ENCODE assay signal across 8 mouse cellular contexts in the genomic region with DNA sequence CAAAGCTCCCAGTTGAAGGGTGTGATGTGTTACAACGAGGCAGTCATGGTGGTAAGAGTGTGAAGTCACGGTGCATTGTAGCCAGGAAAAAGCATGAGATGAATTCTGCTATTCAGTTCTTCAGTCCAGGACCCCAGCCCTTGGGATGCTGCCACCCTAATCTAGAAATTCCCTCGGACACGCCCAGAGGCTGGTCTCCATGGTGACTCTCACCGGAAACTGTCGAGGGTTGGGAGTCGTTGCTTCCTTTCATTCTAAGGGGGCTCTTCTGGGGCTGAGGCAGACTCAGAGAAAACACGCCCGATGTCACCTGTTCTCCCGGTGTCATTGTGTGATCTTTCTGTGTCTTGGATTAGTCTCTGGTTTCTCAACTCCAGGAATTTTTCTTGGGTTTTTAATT. TPM values are rescaled to one million over a fixed set of nuclear protein-coding genes. Genes with fewer than 3 reads are reported as not detected.
DNase-seq lines count a peak whose midpoint lies in the region; ATAC-seq lines count a peak whose summit lies in the region.

No protein-coding gene starts in this region.

- DNase-seq in kidney, adult 8-10 months, result no peak
- peak; percentile 59 for DNase-seq in embryonic facial prominence, embryonic 11.5 days (ENCODE audit: low spot score)
- DNase-seq in gastrocnemius, adult 8-10 months (ENCODE audit: low spot score in 2 of 2), result no peak
- DNase-seq in layer of hippocampus, adult 18-20 months (ENCODE audit: low spot score in 2 of 2), result no peak
- no peak for DNase-seq in gastrocnemius, adult 18-20 months (ENCODE audit: low spot score)

- no peaks in the 10 kb centered on the region for H3K27me3 ChIP-seq in kidney, embryonic 15.5 days
- no peaks in the 10 kb centered on the region for H3K27me3 ChIP-seq in embryonic facial prominence, embryonic 11.5 days (ENCODE audit: control insufficient read depth, insufficient read depth, low read length)
- H3K27me3 ChIP-seq in intestine, embryonic 15.5 days (replicated peaks), result no peaks in the 10 kb centered on the region
- no peaks in the 10 kb centered on the region for H3K27me3 ChIP-seq in neural tube, embryonic 13.5 days

- peak overlapping the region; percentile 43 for H3K4me2 ChIP-seq in kidney, embryonic 15.5 days
- H3K4me2 ChIP-seq in embryonic facial prominence, embryonic 11.5 days (ENCODE audit: low read depth, low read length), result no peak overlapping the region
- H3K4me2 ChIP-seq in intestine, embryonic 15.5 days (replicated peaks), result peak overlapping the region; percentile 59
- peak overlapping the region; percentile 46 for H3K4me2 ChIP-seq in neural tube, embryonic 13.5 days

- H3K36me3 ChIP-seq in kidney, embryonic 15.5 days, result peaks cover 10% of the 10 kb centered on the region; the same call in 1 of the 2 replicates
- H3K36me3 ChIP-seq in embryonic facial prominence, embryonic 11.5 days (replicated peaks; ENCODE audit: control insufficient read depth, insufficient read depth, low read depth, low read length), result no peaks in the 10 kb centered on the region
- H3K36me3 ChIP-seq in intestine, embryonic 15.5 days, result no peaks in the 10 kb centered on the region
- H3K36me3 ChIP-seq in neural tube, embryonic 13.5 days, result no peaks in the 10 kb centered on the region

- H3K9me3 ChIP-seq in kidney, embryonic 15.5 days (replicated peaks), result no peaks in the 10 kb centered on the region
- H3K9me3 ChIP-seq in embryonic facial prominence, embryonic 11.5 days (replicated peaks; ENCODE audit: control insufficient read depth, low read length), result no peaks in the 10 kb centered on the region
- no peaks in the 10 kb centered on the region for H3K9me3 ChIP-seq in intestine, embryonic 15.5 days
- no peaks in the 10 kb centered on the region for H3K9me3 ChIP-seq in neural tube, embryonic 13.5 days

- no peak for ATAC-seq in kidney, embryonic 15.5 days (replicated peaks; ENCODE audit: low FRiP score)
- no peak for ATAC-seq in embryonic facial prominence, embryonic 11.5 days (replicated peaks; ENCODE audit: insufficient number of reproducible peaks, low FRiP score, low TSS enrichment, low read depth)
- ATAC-seq in intestine, embryonic 15.5 days, result no peak
- no peak for ATAC-seq in neural tube, embryonic 13.5 days (ENCODE audit: low read depth)

- H3K9ac ChIP-seq in kidney, embryonic 15.5 days, result 0 out of 2 replicates have a peak overlapping the region, but pooled peaks have one; percentile 31
- no peak overlapping the region for H3K9ac ChIP-seq in embryonic facial prominence, embryonic 11.5 days (replicated peaks; ENCODE audit: low read length)
- peak overlapping the region; percentile 6; the same call in 1 of the 2 replicates for H3K9ac ChIP-seq in intestine, embryonic 15.5 days
- H3K9ac ChIP-seq in neural tube, embryonic 13.5 days, result peak overlapping the region; percentile 54

- 6% methylated on average over 10 of the region's 10 CpGs for WGBS in kidney, embryonic 15.5 days
- WGBS in embryonic facial prominence, embryonic 11.5 days, result 6% methylated on average over 10 of the region's 10 CpGs
- 7% methylated on average over 10 of the region's 10 CpGs for WGBS in intestine, embryonic 15.5 days
- WGBS in neural tube, embryonic 13.5 days, result 1% methylated on average over 10 of the region's 10 CpGs

- H3K27ac ChIP-seq in kidney, embryonic 15.5 days, result peak overlapping the region; percentile 84
- peak overlapping the region; percentile 62; the same call in 1 of the 2 replicates for H3K27ac ChIP-seq in embryonic facial prominence, embryonic 11.5 days (replicated peaks; ENCODE audit: low read depth, low read length)
- H3K27ac ChIP-seq in intestine, embryonic 15.5 days, result peak overlapping the region; percentile 80
- H3K27ac ChIP-seq in neural tube, embryonic 13.5 days (replicated peaks), result peak overlapping the region; percentile 93

- H3K4me1 ChIP-seq in kidney, embryonic 15.5 days, result peaks cover 73% of the 10 kb centered on the region
- H3K4me1 ChIP-seq in embryonic facial prominence, embryonic 11.5 days (ENCODE audit: control insufficient read depth, insufficient read depth, low read length), result peaks cover 13% of the 10 kb centered on the region
- peaks cover 59% of the 10 kb centered on the region for H3K4me1 ChIP-seq in intestine, embryonic 15.5 days (replicated peaks)
- peaks cover 83% of the 10 kb centered on the region for H3K4me1 ChIP-seq in neural tube, embryonic 13.5 days (replicated peaks)

- no peak overlapping the region for H3K4me3 ChIP-seq in kidney, embryonic 15.5 days (replicated peaks)
- H3K4me3 ChIP-seq in embryonic facial prominence, embryonic 11.5 days (ENCODE audit: low read depth, low read length), result no peak overlapping the region
- H3K4me3 ChIP-seq in intestine, embryonic 15.5 days (replicated peaks), result no peak overlapping the region
- peak overlapping the region; percentile 3; the same call in 1 of the 2 replicates for H3K4me3 ChIP-seq in neural tube, embryonic 13.5 days

RNA-seq across cellular contexts. Expression of gene Prrc2b, which starts 15.7 kb away (rescaled TPM):
- 49.2 and 49.7 TPM in 2 replicates for polyA plus RNA-seq in kidney, embryonic 15.5 days (2015; fragmentation: Nextera tagmentation; extraction: Ambion mirVana)
- 46.2 and 48.6 TPM in 2 replicates for polyA plus RNA-seq in embryonic facial prominence, embryonic 11.5 days (2014; fragmentation: Nextera tagmentation; extraction: Ambion mirVana)
- polyA plus RNA-seq in intestine, embryonic 15.5 days (2015; fragmentation: Nextera tagmentation; extraction: Ambion mirVana), result 32.5 and 36.1 TPM in 2 replicates
- 61.6 and 69.8 TPM in 2 replicates for polyA plus RNA-seq in neural tube, embryonic 13.5 days (2015; fragmentation: Nextera tagmentation; extraction: Ambion mirVana)
- 10 to 100 TPM; 81.0 to 90.8 (median 85.9) TPM for total RNA-seq in gastrocnemius, adult 8-10 months (2022)
- total RNA-seq in layer of hippocampus, adult 18-20 months (2021), result 100 to 1,000 TPM; 293 to 298 TPM
- total RNA-seq in gastrocnemius, adult 18-20 months (2021), result 10 to 100 TPM; 78.4 to 79.7 TPM
